Comparison of ENCODE assay signal across 18 mouse cellular contexts in genomic region chr17:48610107-48610506, GRCm38 (mm10).
DNase-seq lines count a peak whose midpoint lies in the region.
"Had no signal": no experiment of that assay in that cellular context is flagged by ENCODE, and none has a peak within 500 bp of the region (broad histone marks: within the 10 kb centered on the region; RNA-seq: fewer than 3 reads in every experiment).

No protein-coding gene starts in this region.

- H3K27ac ChIP-seq in heart, embryonic 10.5 days, result no peak overlapping the region
- H3K27ac ChIP-seq: embryonic facial prominence, embryonic 13.5 days; embryonic facial prominence, embryonic 15.5 days; forebrain, embryonic 12.5 days had no signal

- intact Hi-C loops in heart, postnatal 25 days (cut with DNase I), result no loop called here

- peak; percentile 47 for DNase-seq in heart, embryonic 10.5 days (ENCODE audit: low spot score)
- DNase-seq in heart, postnatal 25 days (ENCODE audit: low spot score), result no peak
- peak; percentile 17 for DNase-seq in layer of hippocampus, adult 9-11 months
- DNase-seq in layer of hippocampus, adult 8-10 months (ENCODE audit: low spot score in 2 of 2), result no peak
- no peak for DNase-seq in cerebellum, adult 11-12 months
- DNase-seq: adrenal gland, adult 8-10 months; adrenal gland, postnatal 14 days; adrenal gland, postnatal 36 days; cerebellum, adult 18-20 months; cerebellum, adult 8-10 months; cerebellum, adult 9-11 months; cerebellum, postnatal 36 days; embryo, embryonic 11 days had no signal

- H3K36me3 ChIP-seq in heart, embryonic 10.5 days, result no peaks in the 10 kb centered on the region
- H3K36me3 ChIP-seq: embryonic facial prominence, embryonic 13.5 days; embryonic facial prominence, embryonic 15.5 days; forebrain, embryonic 10.5 days; forebrain, embryonic 12.5 days had no signal

- no peak overlapping the region for H3K4me3 ChIP-seq in heart, embryonic 10.5 days
- H3K4me3 ChIP-seq: embryonic facial prominence, embryonic 13.5 days; embryonic facial prominence, embryonic 15.5 days; erythroblast, embryonic 14.5 days; forebrain, embryonic 10.5 days; forebrain, embryonic 12.5 days had no signal

- H3K4me1 ChIP-seq in heart, embryonic 10.5 days, result 0 out of 2 replicates have a peak, but pooled peaks cover 5% of the 10 kb centered on the region
- H3K4me1 ChIP-seq: embryonic facial prominence, embryonic 13.5 days; embryonic facial prominence, embryonic 15.5 days had no signal

- WGBS in heart, embryonic 10.5 days, result 87% methylated on average over 10 of the region's 10 CpGs

- H3K9me3 ChIP-seq in heart, embryonic 10.5 days, result peaks cover 5% of the 10 kb centered on the region; the same call in 1 of the 2 replicates

- no peaks in the 10 kb centered on the region for H3K27me3 ChIP-seq in heart, embryonic 10.5 days (ENCODE audit: insufficient read depth, poor library complexity, severe bottlenecking)
- H3K27me3 ChIP-seq: embryonic facial prominence, embryonic 13.5 days; forebrain, embryonic 12.5 days had no signal

Comparison
In these comparisons a context has a peak if more than half of its experiments do, and no peak if none do; other contexts are left out.
1. DNase-seq: peak in heart, embryonic 10.5 days (single experiment) and layer of hippocampus, adult 9-11 months (single experiment); none in heart, postnatal 25 days (single experiment), layer of hippocampus, adult 8-10 months (0 of 2) and cerebellum, adult 11-12 months (single experiment).